Mouse (Mus musculus): ENCODE results near the gene Cdc6.

The Cdc6 gene

GRCm38 (mm10) chr11:98942923-98943641 is 35.5 kb downstream of the Cdc6 start:
- intact Hi-C loops (cut with DNase I) = no loop called here

GRCm38 (mm10) chr11:98943741-98944461 is 36.3 kb downstream of the Cdc6 start:
- intact Hi-C loops (cut with DNase I) = no loop called here

GRCm38 (mm10) chr11:98944897-98945604 is 37.5 kb downstream of the Cdc6 start:
- intact Hi-C loops (cut with DNase I) = no loop called here

GRCm38 (mm10) chr11:98945605-98945977 is 38.0 kb downstream of the Cdc6 start:
- intact Hi-C loops (cut with DNase I) = no loop called here

GRCm38 (mm10) chr11:98947969-98948569 is 40.5 kb downstream of the Cdc6 start:
- intact Hi-C loops (cut with DNase I) = no loop called here

- intact Hi-C loops (cut with DNase I) = no loop called here
These were observed 41.8 kb downstream of the Cdc6 start for GRCm38 (mm10) chr11:98949242-98949957.

- intact Hi-C loops (cut with DNase I) = no loop called here
These were observed 42.4 kb downstream of the Cdc6 start for GRCm38 (mm10) chr11:98949958-98950460.

GRCm38 (mm10) chr11:98950484-98950883 is 42.9 kb downstream of the Cdc6 start:
- intact Hi-C loops (cut with DNase I) = no loop called here

GRCm38 (mm10) chr11:98951026-98951906 is 43.7 kb downstream of the Cdc6 start:
- intact Hi-C loops (cut with DNase I) = no loop called here

GRCm38 (mm10) chr11:98952111-98952510 is 44.5 kb downstream of the Cdc6 start:
- intact Hi-C loops (cut with DNase I) = no loop called here

GRCm38 (mm10) chr11:98952736-98953135 is 45.1 kb downstream of the Cdc6 start:
- intact Hi-C loops (cut with DNase I) = no loop called here

GRCm38 (mm10) chr11:98953361-98953760 is 45.8 kb downstream of the Cdc6 start:
- intact Hi-C loops (cut with DNase I) = no loop called here

GRCm38 (mm10) chr11:98953835-98954320 is 46.3 kb downstream of the Cdc6 start:
- intact Hi-C loops (cut with DNase I) = no loop called here

GRCm38 (mm10) chr11:98954373-98954772 is 46.8 kb downstream of the Cdc6 start:
- intact Hi-C loops (cut with DNase I) = no loop called here

GRCm38 (mm10) chr11:98954801-98955706 is 47.5 kb downstream of the Cdc6 start:
- intact Hi-C loops (cut with DNase I) = no loop called here

- intact Hi-C loops (cut with DNase I) = no loop called here
These were observed 48.2 kb downstream of the Cdc6 start for GRCm38 (mm10) chr11:98955707-98956235.

GRCm38 (mm10) chr11:98956340-98956739 is 48.7 kb downstream of the Cdc6 start:
- intact Hi-C loops (cut with DNase I) = no loop called here
